Mouse (Mus musculus): ENCODE data around the gene Ppp2r3a.

The Ppp2r3a gene

DNA sequence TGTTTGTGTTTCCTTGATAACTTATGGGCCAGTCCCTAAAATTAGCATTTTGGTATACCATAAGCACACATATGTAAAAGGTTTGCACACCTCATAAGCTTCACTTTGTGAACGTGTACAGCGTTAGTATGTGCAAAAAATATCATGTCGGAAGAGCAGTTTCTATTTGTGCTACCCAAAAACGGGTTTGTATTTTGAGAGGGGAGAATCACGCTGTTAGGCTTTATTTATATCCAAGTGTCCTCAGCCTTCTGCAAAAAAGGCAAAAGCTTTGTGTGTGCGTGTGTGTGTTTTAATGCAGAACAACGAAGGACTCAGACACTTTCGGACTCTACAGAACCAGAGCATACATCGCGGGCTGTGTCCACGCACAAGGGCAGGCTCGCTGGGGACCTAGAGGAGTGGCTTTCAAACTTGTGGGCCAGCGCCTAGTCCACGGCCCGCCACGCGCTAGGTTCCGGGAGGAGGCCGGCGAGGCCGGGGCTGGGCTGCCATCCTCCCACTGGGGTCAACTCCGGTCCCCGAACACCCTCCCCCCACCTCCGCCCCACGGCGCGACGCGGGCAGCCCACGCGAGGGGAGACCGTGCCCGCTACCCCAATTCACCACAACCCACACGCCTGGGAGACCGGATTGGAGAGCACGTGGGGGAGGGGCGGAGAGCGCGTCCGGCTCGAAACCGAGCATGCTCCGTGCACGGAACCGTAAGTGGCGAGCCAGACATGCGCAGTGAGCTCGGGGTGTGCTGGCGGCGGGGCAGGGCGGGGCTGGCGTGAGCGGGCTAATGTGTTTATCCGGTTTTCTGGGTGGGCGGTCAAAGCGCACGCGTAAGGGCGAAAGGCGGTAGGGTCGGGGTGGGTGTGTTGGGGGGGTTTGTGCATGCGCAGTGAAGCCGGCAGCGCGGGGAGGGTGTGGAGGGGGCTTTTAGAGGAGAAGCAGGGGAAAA lies 178.3 kb downstream of the Ppp2r3a start:
- DNase-seq: peak; percentile 99

DNA sequence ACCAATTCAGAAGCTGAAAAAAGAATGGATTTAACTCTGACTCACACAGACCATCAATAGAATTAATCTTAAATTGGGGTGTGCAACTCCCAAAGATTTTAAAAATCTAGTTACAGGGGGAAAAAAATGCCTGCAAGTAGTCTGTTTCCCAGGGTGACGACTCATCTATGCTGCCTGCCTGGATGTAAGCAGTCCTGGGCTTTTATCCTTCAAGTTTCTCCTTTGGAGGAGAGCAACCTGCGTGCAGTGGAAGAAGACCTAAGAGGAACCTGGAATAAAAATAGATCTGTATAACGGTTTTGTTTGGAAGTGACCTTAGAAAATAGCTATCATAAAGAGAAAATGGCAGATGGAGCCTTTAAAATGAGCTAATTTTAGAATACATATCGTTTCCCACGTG lies 179.1 kb downstream of the Ppp2r3a start:
- DNase-seq: no peak

DNA sequence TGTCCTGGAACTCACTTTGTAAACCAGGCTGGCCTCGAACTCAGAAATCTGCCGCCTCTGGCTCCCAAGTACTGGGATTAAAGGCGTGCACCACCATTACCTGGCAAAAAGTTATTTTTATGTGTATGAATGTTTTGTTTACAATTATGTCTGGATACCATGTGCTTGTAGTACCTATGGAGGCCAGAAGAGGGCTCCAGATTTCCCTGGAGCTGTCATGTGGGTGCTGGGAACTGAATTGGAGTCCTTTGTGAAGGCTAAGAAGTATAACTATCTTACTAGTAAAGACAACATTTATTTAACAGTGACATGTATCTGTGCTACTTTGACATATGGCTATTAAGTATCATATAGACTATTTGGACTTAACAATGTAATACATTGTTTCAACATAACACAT lies 181.8 kb downstream of the Ppp2r3a start:
- no peak for DNase-seq

DNA sequence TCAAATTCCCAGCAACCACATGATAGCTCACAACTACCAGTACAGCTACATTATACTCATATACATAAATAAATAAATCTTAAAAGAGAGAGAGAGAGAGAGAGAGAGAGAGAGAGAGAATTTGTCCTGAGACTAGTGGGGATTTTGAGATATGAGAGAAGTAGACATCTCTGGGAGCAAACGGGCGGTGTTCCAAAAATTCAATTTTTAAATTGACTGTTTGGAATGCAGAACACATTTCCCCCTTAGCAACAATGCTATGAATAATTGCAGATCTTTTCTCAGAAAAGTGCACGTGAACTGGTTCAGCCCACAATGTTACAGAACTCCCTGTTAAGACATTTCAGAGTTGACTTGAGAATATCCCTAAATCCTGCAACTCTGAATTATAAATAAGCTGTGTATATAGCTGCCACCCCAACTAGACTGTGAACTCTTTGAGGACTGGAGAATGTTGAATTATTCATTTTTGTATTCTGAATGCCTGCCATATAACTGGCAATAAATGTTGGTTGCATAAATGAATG lies 186.5 kb downstream of the Ppp2r3a start:
- DNase-seq: no peak

GRCm38 (mm10) chr9:101062253-101062780 lies 189.3 kb downstream of the Ppp2r3a start:
- DNase-seq: no peak

DNA sequence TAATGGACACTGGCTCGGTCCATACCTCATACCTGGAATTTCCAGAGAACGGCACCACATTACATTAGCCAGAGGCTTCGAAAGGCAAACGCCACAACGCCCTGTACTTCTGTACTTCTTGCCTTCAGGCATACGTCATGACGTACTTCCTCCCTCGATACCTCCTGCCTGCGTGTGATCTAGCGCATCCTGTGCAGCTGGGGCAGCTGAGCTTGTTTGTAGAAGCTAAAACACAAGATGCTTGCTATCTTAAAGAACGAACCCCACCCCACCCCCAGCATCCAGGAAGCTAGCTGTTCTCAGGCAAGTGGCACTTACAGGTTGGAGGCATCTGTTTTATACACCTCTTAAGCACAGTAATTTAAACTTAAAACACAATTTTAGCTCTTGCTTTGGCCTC lies 190.6 kb downstream of the Ppp2r3a start:
- DNase-seq: no peak

GRCm38 (mm10) chr9:101057156-101057555 lies 194.4 kb downstream of the Ppp2r3a start:
- DNase-seq: no peak

Data from retina, postnatal 1 day (tissue).